Mouse (Mus musculus) thymus, adult 2 months (tissue): ENCODE measurements at regions not wholly inside any gene's neighbourhood (a gene's known extent, or its start where the extent isn't known, plus 50 kb on each side); places are given as distances from the start of the nearest gene placed in this dataset.

Source experiments
- CTCF ChIP-seq: fragments of 200-500 bp; IDR thresholded peaks from 2 replicates; pipeline ENCODE4 v1.5.1; 2012; ENCODE audit warnings: mild to moderate bottlenecking, control low read depth, low read length, moderate library complexity, borderline replicate concordance; ENCODE audit not compliant: control insufficient read depth, poor library complexity, insufficient read depth; ENCODE audit errors: extremely low read depth
- POLR2A ChIP-seq: fragments of 200-500 bp; IDR thresholded peaks from 2 replicates; pipeline ENCODE4 v1.6.1; 2012; ENCODE audit warnings: mild to moderate bottlenecking, low read length, control low read depth, moderate library complexity; ENCODE audit not compliant: control insufficient read depth, poor library complexity, insufficient read depth; ENCODE audit errors: extremely low read depth

DNA sequence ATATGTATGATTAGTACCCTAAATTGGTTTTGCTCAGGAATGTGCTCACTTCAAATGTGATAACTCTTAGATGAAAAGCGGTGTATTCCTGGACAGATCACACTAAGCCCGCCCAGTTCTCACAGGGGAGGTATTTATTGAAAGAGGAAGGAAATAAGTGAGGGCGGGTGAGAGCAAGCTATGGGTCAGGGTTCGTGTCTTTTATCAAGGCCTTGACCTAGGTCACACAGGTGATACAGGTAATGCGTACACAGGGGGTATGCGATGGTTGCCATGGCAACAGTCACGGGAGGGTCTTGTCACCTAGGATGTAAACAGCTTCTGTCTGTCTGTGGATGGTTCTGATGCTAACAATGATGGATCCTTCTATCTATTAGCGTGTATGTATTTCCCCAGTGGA lies 68.7 kb downstream of the Phlda1 start:
- TF ChIP-seq CTCF (no peak), POLR2A (no peak)
